Mouse (Mus musculus) MEL (cell line): ENCODE measurements around the gene Bcl10. TPM values are rescaled to one million over a fixed set of nuclear protein-coding genes. Genes with fewer than 3 reads are reported as not detected.

Experiments used
- DNase-seq: peaks from one replicate; pipeline ENCODE4 v3.0.0; 2011; ENCODE audit warnings: low read depth, low spot score
- H3K27ac ChIP-seq: 2 replicates; pipeline ENCODE4 v1.5.1; 2012; ENCODE audit warnings: low read depth, mild to moderate bottlenecking, control low read depth, low read length, moderate library complexity; ENCODE audit not compliant: control insufficient read depth
- H3K27me3 ChIP-seq, 2 experiments: fragments of 150-350 bp in 1 of 2; sonication (generic) in 1 of 2; 2 replicates each; pipeline ENCODE4 v1.6.1; 2012; ENCODE audit warnings: low read length in 2 of 2, mild to moderate bottlenecking in 2 of 2, improper control_type of control experiment in 1 of 2, moderate library complexity in 1 of 2; ENCODE audit not compliant: insufficient read depth in 2 of 2, control insufficient read depth in 1 of 2
- H3K36me3 ChIP-seq, 2 experiments: 2 replicates each; pipeline ENCODE4 v1.6.1; 2012 to 2014; ENCODE audit warnings: low read length in 2 of 2, improper control_type of control experiment in 1 of 2, inconsistent platforms in 1 of 2, mild to moderate bottlenecking in 1 of 2; ENCODE audit not compliant: insufficient read depth in 2 of 2, control insufficient read depth in 1 of 2
- H3K4me1 ChIP-seq, 2 experiments: fragments of 150-350 bp in 1 of 2; sonication (generic) in 1 of 2; 2 replicates each; pipeline ENCODE4 v1.6.1; 2012; ENCODE audit warnings: low read length in 2 of 2, improper control_type of control experiment in 1 of 2, mild to moderate bottlenecking in 1 of 2; ENCODE audit not compliant: insufficient read depth in 2 of 2, control insufficient read depth in 1 of 2
- H3K4me3 ChIP-seq, 2 experiments: fragments of 150-350 bp in 1 of 2; sonication (generic) in 1 of 2; 2 replicates each; pipeline ENCODE4 v1.5.1; 2012; ENCODE audit warnings: low read depth in 2 of 2, low read length in 2 of 2, mild to moderate bottlenecking in 2 of 2, moderate library complexity in 2 of 2, control low read depth in 1 of 2, improper control_type of control experiment in 1 of 2; ENCODE audit not compliant: control insufficient read depth in 1 of 2, insufficient read depth in 1 of 2
- H3K79me2 ChIP-seq: 2 replicates; pipeline ENCODE4 v1.6.1; 2012; ENCODE audit warnings: mild to moderate bottlenecking, low read length, moderate library complexity; ENCODE audit not compliant: control insufficient read depth, poor library complexity, insufficient read depth
- H3K9ac ChIP-seq: 2 replicates; pipeline ENCODE4 v1.6.1; 2012; ENCODE audit warnings: low read depth, mild to moderate bottlenecking, control low read depth, low read length, moderate library complexity; ENCODE audit not compliant: control insufficient read depth, poor library complexity, severe bottlenecking
- H3K9me3 ChIP-seq: fragments of 150-350 bp; sonication (generic); replicated peaks from 2 replicates; pipeline ENCODE4 v1.6.1; 2012; ENCODE audit warnings: mild to moderate bottlenecking, low read length, improper control_type of control experiment, moderate library complexity; ENCODE audit not compliant: insufficient read depth
- BHLHE40 ChIP-seq: IDR thresholded peaks from 2 replicates; pipeline ENCODE4 v1.6.1; 2012; ENCODE audit warnings: low read depth, mild to moderate bottlenecking, inconsistent platforms, low read length, improper control_type of control experiment, borderline replicate concordance
- CHD1 ChIP-seq: IDR thresholded peaks from 2 replicates; pipeline ENCODE4 v1.6.1; 2012; ENCODE audit warnings: low read depth, mild to moderate bottlenecking, inconsistent platforms, low read length, improper control_type of control experiment
- GATA1 ChIP-seq: IDR thresholded peaks from 2 replicates; pipeline ENCODE4 v1.6.1; 2011; ENCODE audit warnings: low read depth, low read length, improper control_type of control experiment
- HCFC1 ChIP-seq: IDR thresholded peaks from 2 replicates; pipeline ENCODE4 v1.6.1; 2012; ENCODE audit warnings: low read depth, mild to moderate bottlenecking, inconsistent platforms, low read length, improper control_type of control experiment, moderate library complexity
- JUND ChIP-seq: IDR thresholded peaks from 2 replicates; pipeline ENCODE4 v1.6.1; 2011; ENCODE audit warnings: low read depth, mild to moderate bottlenecking, improper control_type of control experiment, low read length
- MAZ ChIP-seq: IDR thresholded peaks from 2 replicates; pipeline ENCODE4 v1.6.1; 2012; ENCODE audit warnings: low read depth, mild to moderate bottlenecking, inconsistent platforms, low read length, improper control_type of control experiment
- MXI1 ChIP-seq: IDR thresholded peaks from 2 replicates; pipeline ENCODE4 v1.6.1; 2011; ENCODE audit warnings: mild to moderate bottlenecking, low read depth, low read length, improper control_type of control experiment
- NELFE ChIP-seq: IDR thresholded peaks from 2 replicates; pipeline ENCODE4 v1.6.1; 2011; ENCODE audit warnings: low read depth, low read length, improper control_type of control experiment
- NRF1 ChIP-seq: IDR thresholded peaks from 2 replicates; pipeline ENCODE4 v1.6.1; 2014; ENCODE audit warnings: low read depth, mild to moderate bottlenecking, inconsistent platforms, low read length, improper control_type of control experiment, moderate library complexity; ENCODE audit not compliant: poor library complexity, insufficient read depth, severe bottlenecking
- POLR2A ChIP-seq, 2 experiments: IDR thresholded peaks; 2 replicates each; pipeline ENCODE4 v1.6.1; 2011 to 2012; ENCODE audit warnings: low read length in 2 of 2, mild to moderate bottlenecking in 2 of 2, control low read depth in 1 of 2, improper control_type of control experiment in 1 of 2, low read depth in 1 of 2, moderate library complexity in 1 of 2; ENCODE audit not compliant: control insufficient read depth in 1 of 2, insufficient read depth in 1 of 2, poor library complexity in 1 of 2
- POLR2AphosphoS2 ChIP-seq: IDR thresholded peaks from 2 replicates; pipeline ENCODE4 v1.6.1; 2011; ENCODE audit warnings: low read length, improper control_type of control experiment
- POLR2AphosphoS5 ChIP-seq: IDR thresholded peaks from 2 replicates; pipeline ENCODE4 v1.6.1; 2012; ENCODE audit warnings: low read depth, borderline replicate concordance, mild to moderate bottlenecking, inconsistent platforms, low read length, moderate library complexity, mixed read lengths
- RAD21 ChIP-seq: IDR thresholded peaks from 2 replicates; pipeline ENCODE4 v1.6.1; 2011; ENCODE audit warnings: mild to moderate bottlenecking, low read depth, low read length, improper control_type of control experiment
- SIN3A ChIP-seq: IDR thresholded peaks from 2 replicates; pipeline ENCODE4 v1.6.1; 2012; ENCODE audit warnings: low read length, improper control_type of control experiment, inconsistent platforms
- SMC3 ChIP-seq: IDR thresholded peaks from 2 replicates; pipeline ENCODE4 v1.6.1; 2011; ENCODE audit warnings: low read depth, low read length, improper control_type of control experiment
- ZC3H11A ChIP-seq: IDR thresholded peaks from 2 replicates; pipeline ENCODE4 v1.6.1; 2012; ENCODE audit warnings: low read depth, mild to moderate bottlenecking, inconsistent platforms, low read length, improper control_type of control experiment
- ZKSCAN1 ChIP-seq: IDR thresholded peaks from 2 replicates; pipeline ENCODE4 v1.6.1; 2012; ENCODE audit warnings: low read depth, mild to moderate bottlenecking, inconsistent platforms, low read length, improper control_type of control experiment, moderate library complexity
- ZNF384 ChIP-seq: IDR thresholded peaks from 2 replicates; pipeline ENCODE4 v1.6.1; 2012; ENCODE audit warnings: low read depth, mild to moderate bottlenecking, inconsistent platforms, low read length, improper control_type of control experiment
- polyA plus RNA-seq, 2 experiments: library from polyadenylated mRNA; stranded (reverse) in 1 of 2; unstranded in 1 of 2; fragments of >175 nt in 1 of 2; fragments of >200 nt in 1 of 2; gene quantifications; 2 replicates each; pipeline versions ENCODE4 v1.2.1 to v1.2.4; 2012; ENCODE audit warnings: low replicate concordance in 2 of 2, low read depth in 1 of 2; ENCODE audit not compliant: insufficient read length in 2 of 2, insufficient read depth in 1 of 2, missing spikeins in 1 of 2
- total RNA-seq: library from RNA; depleted of rRNA; stranded (reverse); fragments of 300-350 nt; gene quantifications from 2 replicates; pipeline ENCODE4 v1.2.3, GENCODE M21; 2012; rRNA removed

Bcl10 gene
- total and polyA plus RNA-seq, 3 experiments: 25.0 to 30.4 TPM; not detected in 1

DNA sequence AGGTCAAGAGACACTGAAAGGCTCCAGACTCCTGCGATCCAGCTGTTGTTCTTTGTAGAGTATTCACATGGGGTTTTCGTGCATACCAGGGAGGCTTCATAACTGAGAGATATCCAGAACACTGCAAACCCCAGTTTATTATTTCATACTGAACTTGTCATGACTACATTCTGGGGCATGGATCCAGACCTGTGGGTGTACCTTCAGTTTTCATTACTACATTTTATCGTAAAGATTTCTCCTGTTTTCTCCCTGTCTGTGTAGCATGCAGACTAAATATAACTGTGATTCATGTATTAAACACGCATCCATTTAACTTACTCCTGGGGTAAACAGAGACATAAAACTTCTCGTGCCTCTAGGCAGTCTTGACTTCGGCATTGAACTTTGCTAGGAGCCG lies 52.4 kb downstream of the Bcl10 start:
- TF ChIP-seq POLR2AphosphoS2 (no peak), SMC3 (no peak), GATA1 (no peak), POLR2AphosphoS5 (no peak), ZKSCAN1 (no peak), BHLHE40 (no peak), MXI1 (no peak), NELFE (no peak), HCFC1 (no peak), SIN3A (no peak), ZNF384 (no peak), RAD21 (no peak), ZC3H11A (no peak), POLR2A (IDR thresholded peaks at IDR 0.05; ENCODE audit: control insufficient read depth in 1 of 2, insufficient read depth in 1 of 2, low read depth in 1 of 2, low read length in 2 of 2, poor library complexity in 1 of 2) (no peak), CHD1 (no peak), JUND (no peak), NRF1 (no peak), MAZ (no peak)
- Histone ChIP-seq H3K4me1 (no peaks in the 10 kb centered on the region), H3K9me3 (no peaks in the 10 kb centered on the region)

More for the DNA sequence above, 52.4 kb downstream of the Bcl10 start:
- no peak overlapping the region for H3K9ac ChIP-seq
- no peaks in the 10 kb centered on the region for H3K79me2 ChIP-seq
- no peaks in the 10 kb centered on the region for H3K27me3 ChIP-seq
- DNase-seq: no peak
- no peaks in the 10 kb centered on the region for H3K36me3 ChIP-seq
- no peak overlapping the region for H3K4me3 ChIP-seq
- no peak overlapping the region for H3K27ac ChIP-seq

Other genes starting within 250 kb of the Bcl10 start
- not detected in 2 replicates for gene Ddah1, start 164.1 kb upstream of the Bcl10 start, total RNA-seq
- gene Ddah1, start 164.1 kb upstream of the Bcl10 start, polyA plus RNA-seq: not detected
- gene 2410004B18Rik, start 15.2 kb downstream of the Bcl10 start, total RNA-seq: 32.1 and 32.3 TPM in 2 replicates
- 10 to 100 TPM in 1 of 2 experiments, not detected in 1; 42.3 TPM for gene 2410004B18Rik, start 15.2 kb downstream of the Bcl10 start, polyA plus RNA-seq
- 24.1 and 25.4 TPM in 2 replicates for gene Syde2, start 65.1 kb downstream of the Bcl10 start, total RNA-seq
- gene Syde2, start 65.1 kb downstream of the Bcl10 start, polyA plus RNA-seq: 10 to 100 TPM in 1 of 2 experiments, not detected in 1; 12.4 TPM
- gene Wdr63, start 185.3 kb downstream of the Bcl10 start, total RNA-seq: not detected in 2 replicates
- gene Wdr63, start 185.3 kb downstream of the Bcl10 start, polyA plus RNA-seq: not detected
- not detected in 2 replicates for gene Mcoln3, start 194.6 kb downstream of the Bcl10 start, total RNA-seq
- gene Mcoln3, start 194.6 kb downstream of the Bcl10 start, polyA plus RNA-seq: not detected
- gene Mcoln2, start 227.0 kb downstream of the Bcl10 start, total RNA-seq: 0.42 and 0.65 TPM in 2 replicates
- gene Mcoln2, start 227.0 kb downstream of the Bcl10 start, polyA plus RNA-seq: under 1 TPM in 1 of 2 experiments, not detected in 1; 0.10 TPM